Mouse (Mus musculus): ENCODE measurements around the gene Itsn1. TPM values are rescaled to one million over a fixed set of nuclear protein-coding genes. Genes with fewer than 3 reads are reported as not detected.

The Itsn1 gene
- total and polyA plus RNA-seq, 2 experiments from 2014 or later = 43.5 to 90.5 TPM

GRCm38 (mm10) chr16:91867672-91868071, 138.6 kb downstream of the Itsn1 start:
- Histone ChIP-seq H3K27me3 (ENCODE audit: insufficient read depth, low read length) (no peaks in the 10 kb centered on the region), H3K4me1 (ENCODE audit: insufficient read depth) (no peaks in the 10 kb centered on the region), H3K27ac (ENCODE audit: low read depth, low read length) (peak overlapping the region; percentile 64), H3K36me3 (ENCODE audit: insufficient read depth) (peaks cover 78% of the 10 kb centered on the region), H3K4me2 (ENCODE audit: low read depth) (no peak overlapping the region), H3K9ac (no peak overlapping the region), H3K9me3 (ENCODE audit: low read length) (no peaks in the 10 kb centered on the region), H3K4me3 (ENCODE audit: low read depth, low read length) (no peak overlapping the region)
- no peak for TF ChIP-seq CTCF (IDR thresholded peaks at IDR 0.05; ENCODE audit: low read depth)
- 51% methylated on average over 8 of the region's 8 CpGs for WGBS
- DNase-seq (peak; percentile 47), ATAC-seq (peak; percentile 59)

DNA sequence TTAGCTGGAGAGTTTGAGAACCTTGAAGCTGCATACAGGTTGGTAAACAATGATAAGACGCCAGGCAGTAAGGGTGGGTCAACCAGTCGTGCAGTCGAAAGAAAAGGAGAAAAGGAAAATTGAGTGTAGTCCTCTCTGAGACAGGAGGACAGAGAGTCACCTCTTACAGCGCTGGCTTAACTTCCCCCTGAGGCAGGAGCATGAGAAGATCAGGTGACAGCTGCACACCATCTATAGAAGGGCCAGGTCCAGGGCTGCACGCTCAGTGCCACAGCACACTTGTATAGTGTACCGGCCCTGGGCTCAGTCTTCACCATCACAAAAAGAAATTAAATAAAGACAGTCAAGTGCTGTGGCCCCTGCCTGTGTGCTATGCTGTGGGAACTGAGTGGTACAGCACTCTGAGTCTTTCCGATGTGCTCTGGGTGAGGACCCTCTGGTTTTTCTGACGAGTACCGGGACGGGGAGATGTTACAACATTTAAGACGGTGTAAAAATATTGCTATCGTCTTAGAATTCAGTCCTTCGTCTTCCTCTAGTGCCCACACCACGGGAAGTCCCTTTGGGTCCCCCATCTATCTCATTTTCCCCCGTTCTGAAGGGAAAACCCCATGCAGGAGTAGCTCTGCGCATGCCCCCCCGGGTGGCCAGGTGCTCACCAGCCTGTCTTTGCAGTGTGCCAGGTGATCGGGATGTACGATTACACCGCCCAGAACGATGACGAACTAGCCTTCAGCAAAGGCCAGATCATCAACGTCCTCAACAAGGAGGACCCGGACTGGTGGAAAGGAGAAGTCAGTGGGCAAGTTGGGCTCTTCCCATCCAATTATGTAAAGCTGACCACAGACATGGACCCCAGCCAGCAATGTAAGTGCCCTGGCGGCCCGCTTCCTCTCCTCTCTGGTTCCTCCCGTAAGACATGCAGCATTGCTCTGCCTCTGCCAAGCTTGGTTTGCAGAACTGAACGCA, 140.1 kb downstream of the Itsn1 start:
- peak overlapping the region; percentile 50; the same call in 1 of the 2 replicates for H3K27ac ChIP-seq (ENCODE audit: low read depth, low read length)
- H3K4me1 ChIP-seq (ENCODE audit: insufficient read depth) = no peaks in the 10 kb centered on the region
- no peak for DNase-seq
- H3K9me3 ChIP-seq (ENCODE audit: low read length) = no peaks in the 10 kb centered on the region
- WGBS = 82% methylated on average over 28 of the region's 28 CpGs
- TF ChIP-seq CTCF (IDR thresholded peaks at IDR 0.05; ENCODE audit: low read depth) = no peak
- H3K9ac ChIP-seq = no peak overlapping the region
- H3K4me2 ChIP-seq (ENCODE audit: low read depth) = no peak overlapping the region
- no peak for ATAC-seq
- no peaks in the 10 kb centered on the region for H3K27me3 ChIP-seq (ENCODE audit: insufficient read depth, low read length)
- peaks cover 64% of the 10 kb centered on the region for H3K36me3 ChIP-seq (ENCODE audit: insufficient read depth)
- H3K4me3 ChIP-seq (ENCODE audit: low read depth, low read length) = no peak overlapping the region

DNA sequence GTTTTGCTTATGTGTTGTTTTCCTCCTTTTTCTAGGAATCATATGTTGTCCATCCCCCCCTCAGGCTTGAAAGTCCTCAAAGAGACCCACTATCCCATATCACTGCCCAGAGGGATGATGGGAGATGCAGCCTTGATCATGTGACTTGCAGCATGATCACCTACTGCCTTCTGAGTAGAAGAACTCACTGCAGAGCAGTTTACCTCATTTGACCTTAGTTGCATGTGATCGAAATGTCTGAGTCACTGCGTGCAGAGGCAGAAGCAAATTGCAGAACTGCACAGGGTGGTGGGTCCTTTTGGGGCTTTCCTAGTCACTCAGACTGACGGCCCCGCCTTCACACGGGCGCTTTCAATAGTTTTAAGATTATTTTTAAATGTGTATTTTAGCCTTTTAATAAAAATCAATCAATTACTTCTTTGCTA, 141.1 kb downstream of the Itsn1 start:
- Histone ChIP-seq H3K4me3 (ENCODE audit: low read depth, low read length) (no peak overlapping the region), H3K9me3 (ENCODE audit: low read length) (no peaks in the 10 kb centered on the region), H3K27ac (ENCODE audit: low read depth, low read length) (no peak overlapping the region), H3K36me3 (ENCODE audit: insufficient read depth) (peaks cover 54% of the 10 kb centered on the region), H3K9ac (no peak overlapping the region), H3K27me3 (ENCODE audit: insufficient read depth, low read length) (no peaks in the 10 kb centered on the region), H3K4me1 (ENCODE audit: insufficient read depth) (no peaks in the 10 kb centered on the region), H3K4me2 (ENCODE audit: low read depth) (no peak overlapping the region)
- no peak for ATAC-seq
- 93% methylated on average over 6 of the region's 6 CpGs for WGBS
- TF ChIP-seq CTCF (IDR thresholded peaks at IDR 0.05; ENCODE audit: low read depth) = no peak
- DNase-seq = no peak

DNA sequence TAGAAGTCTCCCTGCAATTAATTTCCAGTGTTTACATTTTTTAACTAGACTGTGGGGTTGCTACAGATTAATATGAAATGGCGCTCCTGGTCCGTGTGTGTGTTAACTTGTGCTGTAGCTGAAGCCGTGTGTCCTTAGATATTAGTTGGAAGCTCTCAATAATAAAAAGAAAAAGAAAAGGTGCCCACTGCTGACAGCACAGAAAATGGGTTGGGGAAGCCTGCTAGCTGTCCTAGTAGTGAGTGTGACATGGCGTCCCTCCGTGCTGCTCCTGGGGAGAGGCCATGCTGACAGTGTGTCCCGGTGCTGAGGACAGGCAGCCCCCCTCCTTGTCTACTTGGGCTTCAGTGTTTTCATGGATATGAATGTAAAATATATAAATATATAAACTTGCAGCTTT, 142.1 kb downstream of the Itsn1 start:
- ATAC-seq (no peak), DNase-seq (no peak)
- TF ChIP-seq CTCF (IDR thresholded peaks at IDR 0.05; ENCODE audit: low read depth) = no peak
- Histone ChIP-seq H3K4me2 (ENCODE audit: low read depth) (no peak overlapping the region), H3K4me3 (ENCODE audit: low read depth, low read length) (no peak overlapping the region), H3K27ac (ENCODE audit: low read depth, low read length) (no peak overlapping the region), H3K9ac (no peak overlapping the region), H3K9me3 (ENCODE audit: low read length) (no peaks in the 10 kb centered on the region), H3K27me3 (ENCODE audit: insufficient read depth, low read length) (no peaks in the 10 kb centered on the region), H3K36me3 (ENCODE audit: insufficient read depth) (peaks cover 45% of the 10 kb centered on the region), H3K4me1 (ENCODE audit: insufficient read depth) (no peaks in the 10 kb centered on the region)
- WGBS = 96% methylated on average over 6 of the region's 6 CpGs

- 84% methylated on average over 3 of the region's 3 CpGs for WGBS
- H3K4me3 ChIP-seq (ENCODE audit: low read depth, low read length) = no peak overlapping the region
- no peaks in the 10 kb centered on the region for H3K27me3 ChIP-seq (ENCODE audit: insufficient read depth, low read length)
- H3K9me3 ChIP-seq (ENCODE audit: low read length) = no peaks in the 10 kb centered on the region
- no peak for TF ChIP-seq CTCF (IDR thresholded peaks at IDR 0.05; ENCODE audit: low read depth)
- H3K9ac ChIP-seq = no peak overlapping the region
- H3K36me3 ChIP-seq (ENCODE audit: insufficient read depth) = peaks cover 36% of the 10 kb centered on the region
- ATAC-seq = no peak
- DNase-seq = no peak
- no peaks in the 10 kb centered on the region for H3K4me1 ChIP-seq (ENCODE audit: insufficient read depth)
- no peak overlapping the region for H3K4me2 ChIP-seq (ENCODE audit: low read depth)
- no peak overlapping the region for H3K27ac ChIP-seq (ENCODE audit: low read depth, low read length)
Measured at GRCm38 (mm10) chr16:91873695-91874094, 144.6 kb downstream of the Itsn1 start.

GRCm38 (mm10) chr16:91875567-91876344, 146.7 kb downstream of the Itsn1 start:
- WGBS = 66% methylated on average over 4 of the region's 4 CpGs
- H3K36me3 ChIP-seq (ENCODE audit: insufficient read depth) = peaks cover 23% of the 10 kb centered on the region
- no peak overlapping the region for H3K9ac ChIP-seq
- H3K27ac ChIP-seq (ENCODE audit: low read depth, low read length) = 0 out of 2 replicates have a peak overlapping the region, but pooled peaks have one; percentile 16
- no peaks in the 10 kb centered on the region for H3K4me1 ChIP-seq (ENCODE audit: insufficient read depth)
- H3K27me3 ChIP-seq (ENCODE audit: insufficient read depth, low read length) = no peaks in the 10 kb centered on the region
- no peak overlapping the region for H3K4me2 ChIP-seq (ENCODE audit: low read depth)
- DNase-seq (peak; percentile 21), ATAC-seq (peak; percentile 55; the same call in 1 of the 2 replicates)
- no peak overlapping the region for H3K4me3 ChIP-seq (ENCODE audit: low read depth, low read length)
- no peak for TF ChIP-seq CTCF (IDR thresholded peaks at IDR 0.05; ENCODE audit: low read depth)
- H3K9me3 ChIP-seq (ENCODE audit: low read length) = no peaks in the 10 kb centered on the region
